ENCODE assay signal across 10 mouse cellular contexts in the genomic region with DNA sequence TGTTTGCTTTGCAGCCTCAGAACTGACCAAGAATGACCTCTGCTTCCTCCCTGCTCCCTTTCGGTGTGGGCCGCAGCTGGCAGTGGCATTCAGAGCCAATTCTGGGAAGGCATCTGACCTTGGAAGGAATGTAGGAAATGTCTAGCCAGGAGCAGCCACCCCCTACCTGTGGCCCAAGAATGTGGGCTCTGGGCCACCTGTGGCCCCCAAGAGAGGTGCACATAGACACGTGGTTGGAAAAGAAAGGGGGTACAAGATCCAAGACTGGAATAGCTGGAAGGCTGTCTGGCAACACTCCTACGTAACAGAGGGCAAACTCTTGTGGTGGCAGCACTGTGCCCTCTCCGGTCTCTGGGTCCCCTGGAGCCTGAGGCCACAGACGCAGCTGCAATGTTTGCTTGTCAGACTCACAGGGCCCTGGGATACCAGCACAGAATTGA. TPM values are rescaled to one million over a fixed set of nuclear protein-coding genes. Genes with fewer than 3 reads are reported as not detected.
DNase-seq lines count a peak whose midpoint lies in the region; ATAC-seq and TF ChIP-seq lines count a peak whose summit lies in the region.
"Had no signal": no experiment of that assay in that cellular context is flagged by ENCODE, and none has a peak within 500 bp of the region (broad histone marks: within the 10 kb centered on the region; RNA-seq: fewer than 3 reads in every experiment).

No protein-coding gene starts in this region.

- no peaks in the 10 kb centered on the region for H3K27me3 ChIP-seq in embryonic facial prominence, embryonic 11.5 days (ENCODE audit: control insufficient read depth, insufficient read depth, low read length)
- no peaks in the 10 kb centered on the region for H3K27me3 ChIP-seq in hindbrain, embryonic 14.5 days (ENCODE audit: control insufficient read depth, insufficient read depth, low read length)
- H3K27me3 ChIP-seq in liver, embryonic 14.5 days (ENCODE audit: control insufficient read depth, insufficient read depth, low read length), result no peaks in the 10 kb centered on the region
- H3K27me3 ChIP-seq: embryonic facial prominence, embryonic 12.5 days; stomach, embryonic 15.5 days had no signal

- no peak overlapping the region for H3K4me3 ChIP-seq in embryonic facial prominence, embryonic 11.5 days (ENCODE audit: low read depth, low read length)
- no peak overlapping the region for H3K4me3 ChIP-seq in hindbrain, embryonic 14.5 days (replicated peaks; ENCODE audit: low read length)
- H3K4me3 ChIP-seq in liver, embryonic 14.5 days (ENCODE audit: insufficient read depth in 1 of 2, low read depth in 2 of 2, low read length in 2 of 2), result no peak overlapping the region
- H3K4me3 ChIP-seq: embryonic facial prominence, embryonic 12.5 days; stomach, embryonic 15.5 days had no signal

- H3K36me3 ChIP-seq in embryonic facial prominence, embryonic 11.5 days (replicated peaks; ENCODE audit: control insufficient read depth, insufficient read depth, low read depth, low read length), result no peaks in the 10 kb centered on the region; the same call in none of the 2 replicates
- H3K36me3 ChIP-seq in hindbrain, embryonic 14.5 days (replicated peaks; ENCODE audit: control insufficient read depth, insufficient read depth), result peaks cover 36% of the 10 kb centered on the region
- peaks cover 60% of the 10 kb centered on the region for H3K36me3 ChIP-seq in liver, embryonic 14.5 days (replicated peaks; ENCODE audit: control insufficient read depth, insufficient read depth, low read depth)

- peak overlapping the region; percentile 22; the same call in 1 of the 2 replicates for H3K9ac ChIP-seq in embryonic facial prominence, embryonic 11.5 days (replicated peaks; ENCODE audit: low read length)
- peak overlapping the region; percentile 31; the same call in 1 of the 2 replicates for H3K9ac ChIP-seq in hindbrain, embryonic 14.5 days
- H3K9ac ChIP-seq in liver, embryonic 14.5 days (replicated peaks), result no peak overlapping the region
- H3K9ac ChIP-seq: embryonic facial prominence, embryonic 12.5 days; stomach, embryonic 15.5 days had no signal

- no peaks in the 10 kb centered on the region for H3K9me3 ChIP-seq in embryonic facial prominence, embryonic 11.5 days (replicated peaks; ENCODE audit: control insufficient read depth, low read length)
- 0 out of 2 replicates have a peak, but pooled peaks cover 7% of the 10 kb centered on the region for H3K9me3 ChIP-seq in hindbrain, embryonic 14.5 days (ENCODE audit: control insufficient read depth, low read length)
- H3K9me3 ChIP-seq in liver, embryonic 14.5 days (ENCODE audit: control insufficient read depth, low read length), result peaks cover 2% of the 10 kb centered on the region; the same call in 1 of the 2 replicates
- H3K9me3 ChIP-seq: embryonic facial prominence, embryonic 12.5 days; stomach, embryonic 15.5 days had no signal

- H3K4me2 ChIP-seq in embryonic facial prominence, embryonic 11.5 days (ENCODE audit: low read depth, low read length), result no peak overlapping the region
- no peak overlapping the region for H3K4me2 ChIP-seq in hindbrain, embryonic 14.5 days (replicated peaks)
- no peak overlapping the region for H3K4me2 ChIP-seq in liver, embryonic 14.5 days (ENCODE audit: low read depth)
- H3K4me2 ChIP-seq: embryonic facial prominence, embryonic 12.5 days; stomach, embryonic 15.5 days had no signal

- TF ChIP-seq EP300 in liver, embryonic 14.5 days (IDR thresholded peaks at IDR 0.05; ENCODE audit: low read depth), result no peak

- no peak for TF ChIP-seq CTCF in liver, embryonic 14.5 days (IDR thresholded peaks at IDR 0.05; ENCODE audit: low read depth)

- peak; percentile 35 for DNase-seq in adrenal gland, postnatal 10 days
- no peak for DNase-seq in adrenal gland, postnatal 4 days (ENCODE audit: low spot score in 2 of 2)
- no peak for DNase-seq in embryonic facial prominence, embryonic 11.5 days (ENCODE audit: low spot score)
- no peak for DNase-seq in hindbrain, embryonic 14.5 days (ENCODE audit: low spot score)
- DNase-seq in liver, embryonic 14.5 days (ENCODE audit: low read depth in 3 of 3, low spot score in 3 of 3), result no peak
- no peak for DNase-seq in MN1 (ENCODE audit: low spot score)
- no peak for DNase-seq in B cell, adult 2 months

- H3K4me1 ChIP-seq in embryonic facial prominence, embryonic 11.5 days (ENCODE audit: control insufficient read depth, insufficient read depth, low read length), result 0 out of 2 replicates have a peak, but pooled peaks cover 2% of the 10 kb centered on the region
- 0 out of 2 replicates have a peak, but pooled peaks cover 7% of the 10 kb centered on the region for H3K4me1 ChIP-seq in hindbrain, embryonic 14.5 days (replicated peaks; ENCODE audit: control insufficient read depth, insufficient read depth, low read length)
- no peaks in the 10 kb centered on the region for H3K4me1 ChIP-seq in liver, embryonic 14.5 days (replicated peaks; ENCODE audit: control insufficient read depth in 2 of 2, insufficient read depth in 2 of 2, low read length in 1 of 2)

- 43% methylated on average over 6 of the region's 6 CpGs for WGBS in embryonic facial prominence, embryonic 11.5 days
- 40% methylated on average over 6 of the region's 6 CpGs for WGBS in hindbrain, embryonic 14.5 days
- WGBS in liver, embryonic 14.5 days (ENCODE audit: insufficient replicate concordance), result 82% methylated on average over 6 of the region's 6 CpGs

- H3K27ac ChIP-seq in embryonic facial prominence, embryonic 11.5 days (replicated peaks; ENCODE audit: low read depth, low read length), result no peak overlapping the region
- H3K27ac ChIP-seq in hindbrain, embryonic 14.5 days, result peak overlapping the region; percentile 56; the same call in 1 of the 2 replicates
- no peak overlapping the region for H3K27ac ChIP-seq in liver, embryonic 14.5 days
- H3K27ac ChIP-seq: embryonic facial prominence, embryonic 12.5 days; stomach, embryonic 15.5 days had no signal

- no peak for ATAC-seq in embryonic facial prominence, embryonic 11.5 days (replicated peaks; ENCODE audit: insufficient number of reproducible peaks, low FRiP score, low TSS enrichment, low read depth)
- 0 out of 2 replicates have a peak, but pooled peaks have one; percentile 15 for ATAC-seq in hindbrain, embryonic 14.5 days (ENCODE audit: low FRiP score)
- ATAC-seq in liver, embryonic 14.5 days (ENCODE audit: insufficient read depth), result peak; percentile 32
- ATAC-seq in frontal cortex, adult (ENCODE audit: low TSS enrichment), result no peak

RNA-seq across cellular contexts. Expression of a gene that starts 35.9 kb away (rescaled TPM):
- 10 to 100 TPM; 15.2 to 30.9 TPM for total RNA-seq in adrenal gland, postnatal 10 days (2021)
- total RNA-seq in adrenal gland, postnatal 4 days (2021), result 10 to 100 TPM; 32.8 to 50.6 TPM
- polyA plus RNA-seq in embryonic facial prominence, embryonic 11.5 days (2014; fragmentation: Nextera tagmentation; extraction: Ambion mirVana), result 6.8 and 8.0 TPM in 2 replicates
- polyA plus RNA-seq in hindbrain, embryonic 14.5 days (2014; fragmentation: Nextera tagmentation; extraction: Ambion mirVana), result 31.0 and 33.9 TPM in 2 replicates
- 327 and 335 TPM in 2 replicates for polyA plus RNA-seq in liver, embryonic 14.5 days (2012; rRNA removed)
- 285 and 306 TPM in 2 replicates for polyA plus RNA-seq in liver, embryonic 14.5 days (2014; fragmentation: Nextera tagmentation; extraction: Ambion mirVana)

RNA-seq across cellular contexts. Expression of a gene that starts 39.3 kb away (rescaled TPM):
- 1 to 10 TPM; 3.4 to 3.9 TPM for total RNA-seq in adrenal gland, postnatal 10 days (2021)
- 1 to 10 TPM; 3.3 to 7.4 TPM for total RNA-seq in adrenal gland, postnatal 4 days (2021)
- polyA plus RNA-seq in embryonic facial prominence, embryonic 11.5 days (2014; fragmentation: Nextera tagmentation; extraction: Ambion mirVana), result 9.1 and 10.8 TPM in 2 replicates
- polyA plus RNA-seq in hindbrain, embryonic 14.5 days (2014; fragmentation: Nextera tagmentation; extraction: Ambion mirVana), result 10.7 and 14.0 TPM in 2 replicates
- polyA plus RNA-seq in liver, embryonic 14.5 days (2012; rRNA removed), result 1.0 and 1.2 TPM in 2 replicates
- 2.0 and 2.1 TPM in 2 replicates for polyA plus RNA-seq in liver, embryonic 14.5 days (2014; fragmentation: Nextera tagmentation; extraction: Ambion mirVana)

RNA-seq across cellular contexts. Expression of a gene that starts 56.8 kb away (rescaled TPM):
- 10 to 100 TPM; 56.5 to 69.6 TPM for total RNA-seq in adrenal gland, postnatal 10 days (2021)
- total RNA-seq in adrenal gland, postnatal 4 days (2021), result 100 to 1,000 TPM; 100 to 109 TPM
- 0.66 and 0.68 TPM in 2 replicates for polyA plus RNA-seq in embryonic facial prominence, embryonic 11.5 days (2014; fragmentation: Nextera tagmentation; extraction: Ambion mirVana)
- 8.5 and 10.4 TPM in 2 replicates for polyA plus RNA-seq in hindbrain, embryonic 14.5 days (2014; fragmentation: Nextera tagmentation; extraction: Ambion mirVana)
- 0.01 and 0.04 TPM in 2 replicates for polyA plus RNA-seq in liver, embryonic 14.5 days (2012; rRNA removed)
- 0.03 and 0.13 TPM in 2 replicates for polyA plus RNA-seq in liver, embryonic 14.5 days (2014; fragmentation: Nextera tagmentation; extraction: Ambion mirVana)

Comparison
In these comparisons a context has a peak if more than half of its experiments do, and no peak if none do; other contexts are left out.
1. ATAC-seq: peak in hindbrain, embryonic 14.5 days (single experiment) and liver, embryonic 14.5 days (single experiment); none in embryonic facial prominence, embryonic 11.5 days (single experiment) and frontal cortex, adult (single experiment).